Mouse (Mus musculus) E14TG2a.4 (cell line): ENCODE data around the gene Cpsf6.

ENCODE experiments used
- CTCF ChIP-seq: conservative IDR thresholded peaks from 2 replicates; pipeline ENCODE4 v1.5.1; 2014; ENCODE audit warnings: low read length
- POU5F1 ChIP-seq: IDR thresholded peaks from 2 replicates; pipeline ENCODE4 v1.6.1; 2014; ENCODE audit warnings: low read length, borderline replicate concordance

GRCm38 (mm10) chr10:117323782-117324181 is 56.0 kb downstream of the Cpsf6 start:
- TF ChIP-seq CTCF = no peak
- TF ChIP-seq POU5F1 = no peak
